ENCODE assay signal across 9 mouse cellular contexts in genomic region chr11:69192840-69193239, GRCm38 (mm10). TPM values are rescaled to one million over a fixed set of nuclear protein-coding genes. Genes with fewer than 3 reads are reported as not detected.
DNase-seq lines count a peak whose midpoint lies in the region; TF ChIP-seq lines count a peak whose summit lies in the region.
"Had no signal": no experiment of that assay in that cellular context is flagged by ENCODE, and none has a peak within 500 bp of the region (broad histone marks: within the 10 kb centered on the region; RNA-seq: fewer than 3 reads in every experiment).

No protein-coding gene starts in this region.

- intact Hi-C loops in left cerebral cortex, postnatal 4 days (cut with DNase I) = loop anchor here (2.0 to 10.0 kb wide), 2 partner anchors 52 to 192 kb away; no protein-coding TSS in a partner anchor

- no peaks in the 10 kb centered on the region for H3K36me3 ChIP-seq in E14TG2a.4 (ENCODE audit: insufficient read depth, low read length)

- peaks cover 11% of the 10 kb centered on the region for H3K4me1 ChIP-seq in E14TG2a.4 (replicated peaks; ENCODE audit: low read depth, low read length)

- no peaks in the 10 kb centered on the region for H3K9me3 ChIP-seq in E14TG2a.4 (ENCODE audit: low read length)

- no peak overlapping the region for H3K4me3 ChIP-seq in layer of hippocampus, adult 2 months
- no peak overlapping the region for H3K4me3 ChIP-seq in E14TG2a.4 (replicated peaks; ENCODE audit: low read length)

- TF ChIP-seq CTCF in layer of hippocampus, adult 2 months (conservative IDR thresholded peaks at IDR 0.05) = peak; percentile 96
- peak; percentile 94 for TF ChIP-seq CTCF in E14TG2a.4 (conservative IDR thresholded peaks at IDR 0.05; ENCODE audit: low read length)

- no peak overlapping the region for H3K27ac ChIP-seq in layer of hippocampus, adult 2 months
- H3K27ac ChIP-seq: macrophage had no signal

- H3K27me3 ChIP-seq in E14TG2a.4 (ENCODE audit: insufficient read depth, low read length) = peaks cover 28% of the 10 kb centered on the region

- DNase-seq in layer of hippocampus, adult 2 months (ENCODE audit: low spot score in 2 of 2) = peak in 1 of 2 experiments; percentile 56
- no peak for DNase-seq in layer of hippocampus, postnatal 36 days
- peak; percentile 66 for DNase-seq in adipocyte (ENCODE audit: low spot score)
- peak; percentile 17 for DNase-seq in embryo, embryonic 11.5 days (ENCODE audit: low read depth, low spot score)
- DNase-seq in left cerebral cortex, postnatal 4 days = peak; percentile 34
- peak; percentile 20 for DNase-seq in thymus, postnatal 25 days
- no peak for DNase-seq in layer of hippocampus, adult 18-20 months (ENCODE audit: low spot score in 2 of 2)

RNA-seq across cellular contexts. Expression of gene Alox8, which starts 4.8 kb away (rescaled TPM):
- total RNA-seq in layer of hippocampus, adult 2 months (2021) = 1 to 10 TPM; 7.5 to 8.2 TPM
- total RNA-seq in layer of hippocampus, postnatal 36 days (2021) = 1 to 10 TPM; 5.8 to 7.2 TPM
- total RNA-seq in left cerebral cortex, postnatal 4 days (2021) = 1 to 10 TPM; 1.2 to 2.5 TPM
- 10 to 100 TPM in 1 of 2 experiments, 1 to 10 TPM in 1; 8.6 to 10.1 TPM for total RNA-seq in layer of hippocampus, adult 18-20 months (2021)

RNA-seq across cellular contexts. Expression of gene Alox12b, which starts 36.1 kb away (rescaled TPM):
- total RNA-seq in layer of hippocampus, adult 2 months (2021) = 10 to 100 TPM in 1 of 2 experiments, 1 to 10 TPM in 1; 8.7 to 12.2 TPM
- total RNA-seq in layer of hippocampus, postnatal 36 days (2021) = 1 to 10 TPM; 5.8 to 7.4 TPM
- under 1 TPM; 0.16 to 0.18 TPM for total RNA-seq in left cerebral cortex, postnatal 4 days (2021)
- 10 to 100 TPM; 10.7 to 18.4 TPM for total RNA-seq in layer of hippocampus, adult 18-20 months (2021)

RNA-seq across cellular contexts. Expression of gene Gucy2e, which starts 44.0 kb away (rescaled TPM):
- 1 to 10 TPM; 2.1 to 2.3 TPM for total RNA-seq in layer of hippocampus, adult 2 months (2021)
- total RNA-seq in layer of hippocampus, postnatal 36 days (2021) = 1 to 10 TPM; 1.9 TPM
- under 1 TPM; 0.52 to 0.87 TPM for total RNA-seq in left cerebral cortex, postnatal 4 days (2021)
- total RNA-seq in layer of hippocampus, adult 18-20 months (2021) = 1 to 10 TPM; 1.5 to 1.6 TPM

Comparison
In these comparisons a context has a peak if more than half of its experiments do, and no peak if none do; other contexts are left out.
1. DNase-seq: peak in adipocyte (single experiment), embryo, embryonic 11.5 days (single experiment), left cerebral cortex, postnatal 4 days (single experiment) and thymus, postnatal 25 days (single experiment); none in layer of hippocampus, postnatal 36 days (0 of 2) and layer of hippocampus, adult 18-20 months (0 of 2).
2. RNA of gene Alox12b, which starts 36.1 kb away (total RNA-seq): 10.7 to 18.4 TPM in layer of hippocampus, adult 18-20 months, 8.7 to 12.2 TPM in layer of hippocampus, adult 2 months and 5.8 to 7.4 TPM in layer of hippocampus, postnatal 36 days; 0.16 to 0.18 TPM in left cerebral cortex, postnatal 4 days; every median in the first group is over 4 times any median in the second.